Mouse (Mus musculus): ENCODE results near the gene Osbp2. TPM values are rescaled to one million over a fixed set of nuclear protein-coding genes. Genes with fewer than 3 reads are reported as not detected.

Gene Osbp2
- polyA plus RNA-seq, 1 experiment, result not detected

DNA sequence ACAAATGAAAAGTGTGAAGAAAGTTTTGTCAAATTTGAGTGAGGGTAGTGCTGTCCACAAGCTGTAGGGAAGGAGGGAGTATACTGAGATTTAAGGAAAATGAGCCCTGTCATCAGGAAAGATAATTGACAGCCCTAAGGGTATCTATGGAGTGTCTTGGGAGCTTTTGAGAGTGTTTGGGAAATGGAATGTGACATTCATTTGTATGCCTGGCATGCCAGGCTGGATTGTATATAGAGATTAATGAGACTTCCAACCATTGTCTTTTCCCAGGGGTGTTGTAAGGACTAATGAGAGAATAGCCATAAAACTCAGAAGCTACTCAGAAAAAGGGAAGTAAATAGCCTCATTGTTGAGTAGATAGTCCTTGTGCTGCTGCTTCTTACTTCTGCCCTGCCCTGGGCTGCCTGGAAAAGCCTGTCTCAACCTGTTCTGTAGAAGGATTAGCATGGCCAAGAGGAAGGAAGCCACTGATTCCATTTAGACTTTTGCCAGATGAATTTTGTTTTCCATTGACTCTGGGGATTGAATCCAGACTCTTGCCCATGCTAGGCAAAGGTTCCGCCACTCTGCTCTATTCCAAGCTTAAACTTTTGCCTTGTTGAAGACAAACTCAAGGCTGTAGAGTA lies 192.6 kb downstream of the Osbp2 start:
- H3K9me3 ChIP-seq (ENCODE audit: control insufficient read depth, low read length), result no peaks in the 10 kb centered on the region
- H3K27me3 ChIP-seq (ENCODE audit: control insufficient read depth), result no peaks in the 10 kb centered on the region
- no peaks in the 10 kb centered on the region for H3K4me1 ChIP-seq (ENCODE audit: control insufficient read depth)
- no peak overlapping the region for H3K4me3 ChIP-seq (replicated peaks)
- peaks cover 78% of the 10 kb centered on the region for H3K36me3 ChIP-seq (ENCODE audit: control insufficient read depth)
- TF ChIP-seq GATA1 (IDR thresholded peaks at IDR 0.05; ENCODE audit: low read length) (no peak), TAL1 (IDR thresholded peaks at IDR 0.05; ENCODE audit: low read length) (no peak)

DNA sequence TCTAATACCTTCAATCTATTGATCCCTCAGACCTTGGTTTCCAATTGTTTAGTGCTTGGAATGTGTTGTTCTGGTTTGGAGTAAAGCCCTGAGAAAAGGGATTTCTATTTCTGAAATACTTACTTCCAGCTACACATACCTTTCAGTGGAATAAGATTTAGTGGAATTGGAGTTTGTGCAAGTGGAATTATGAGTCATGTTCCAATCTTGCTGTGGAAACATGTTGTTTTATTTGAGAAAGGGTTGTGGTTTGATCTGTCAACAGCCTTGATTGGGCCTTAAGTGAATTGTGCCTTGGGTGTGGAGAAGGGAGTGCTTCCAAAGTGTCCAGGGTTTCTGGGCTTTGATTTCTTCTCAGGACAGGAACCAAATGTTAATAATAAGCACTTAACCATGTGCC lies 193.9 kb downstream of the Osbp2 start:
- H3K4me1 ChIP-seq (ENCODE audit: control insufficient read depth), result no peaks in the 10 kb centered on the region
- no peaks in the 10 kb centered on the region for H3K27me3 ChIP-seq (ENCODE audit: control insufficient read depth)
- H3K36me3 ChIP-seq (ENCODE audit: control insufficient read depth), result peaks cover 70% of the 10 kb centered on the region
- H3K4me3 ChIP-seq (replicated peaks), result no peak overlapping the region
- TF ChIP-seq TAL1 (IDR thresholded peaks at IDR 0.05; ENCODE audit: low read length) (no peak), GATA1 (IDR thresholded peaks at IDR 0.05; ENCODE audit: low read length) (no peak)
- H3K9me3 ChIP-seq (ENCODE audit: control insufficient read depth, low read length), result no peaks in the 10 kb centered on the region

DNA sequence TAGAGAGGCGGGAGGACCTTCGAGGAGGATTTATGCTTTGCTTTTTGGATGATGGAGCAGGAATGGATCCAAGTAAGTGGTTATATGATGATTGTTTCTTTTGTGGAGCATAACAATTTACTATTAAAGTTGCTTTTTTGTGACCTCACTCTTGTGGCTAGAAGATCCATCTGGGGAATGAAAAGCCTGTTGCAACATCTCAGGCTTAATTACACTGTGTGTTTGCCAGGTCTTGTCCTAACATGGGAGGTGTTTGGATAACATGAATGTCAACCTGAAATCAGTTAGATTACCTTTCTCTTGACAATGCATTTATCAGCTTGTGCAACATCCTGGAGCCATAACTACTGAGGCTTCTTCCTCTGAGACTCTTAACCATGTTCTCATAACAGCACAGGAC lies 194.9 kb downstream of the Osbp2 start:
- Histone ChIP-seq H3K9me3 (ENCODE audit: control insufficient read depth, low read length) (no peaks in the 10 kb centered on the region), H3K36me3 (ENCODE audit: control insufficient read depth) (peaks cover 68% of the 10 kb centered on the region), H3K4me1 (ENCODE audit: control insufficient read depth) (no peaks in the 10 kb centered on the region), H3K27me3 (ENCODE audit: control insufficient read depth) (no peaks in the 10 kb centered on the region), H3K4me3 (replicated peaks) (no peak overlapping the region)
- no peak for TF ChIP-seq TAL1 (IDR thresholded peaks at IDR 0.05; ENCODE audit: low read length)
- no peak for TF ChIP-seq GATA1 (IDR thresholded peaks at IDR 0.05; ENCODE audit: low read length)

DNA sequence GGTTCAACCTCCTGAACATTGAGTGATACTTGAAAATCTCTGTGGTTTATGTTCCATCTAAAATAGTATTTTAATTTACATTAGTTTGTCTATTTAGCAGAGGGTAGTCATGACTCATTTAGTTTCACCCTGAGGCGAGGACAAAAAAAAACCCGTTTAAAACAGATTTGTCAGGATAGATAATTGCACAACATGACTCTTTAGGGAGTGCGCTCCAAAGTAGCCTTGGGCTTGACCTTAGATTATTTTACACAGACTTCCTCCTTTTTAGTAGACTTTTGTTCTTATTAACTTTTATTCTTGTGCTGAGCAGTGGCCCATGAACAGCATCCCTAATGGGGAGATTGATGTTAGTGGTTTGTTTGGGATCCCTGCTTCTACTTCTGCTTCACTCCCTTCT lies 196.2 kb downstream of the Osbp2 start:
- H3K36me3 ChIP-seq (ENCODE audit: control insufficient read depth), result peaks cover 64% of the 10 kb centered on the region
- no peak for TF ChIP-seq GATA1 (IDR thresholded peaks at IDR 0.05; ENCODE audit: low read length)
- TF ChIP-seq TAL1 (IDR thresholded peaks at IDR 0.05; ENCODE audit: low read length), result no peak
- H3K4me3 ChIP-seq (replicated peaks), result no peak overlapping the region
- H3K9me3 ChIP-seq (ENCODE audit: control insufficient read depth, low read length), result no peaks in the 10 kb centered on the region
- H3K27me3 ChIP-seq (ENCODE audit: control insufficient read depth), result no peaks in the 10 kb centered on the region
- H3K4me1 ChIP-seq (ENCODE audit: control insufficient read depth), result no peaks in the 10 kb centered on the region

GRCm38 (mm10) chr11:3661964-3662363 lies 201.7 kb downstream of the Osbp2 start:
- Histone ChIP-seq H3K4me1 (ENCODE audit: control insufficient read depth) (no peaks in the 10 kb centered on the region), H3K4me3 (replicated peaks) (no peak overlapping the region), H3K27me3 (ENCODE audit: control insufficient read depth) (no peaks in the 10 kb centered on the region), H3K36me3 (ENCODE audit: control insufficient read depth) (peaks cover 49% of the 10 kb centered on the region), H3K9me3 (ENCODE audit: control insufficient read depth, low read length) (no peaks in the 10 kb centered on the region)
- no peak for TF ChIP-seq TAL1 (IDR thresholded peaks at IDR 0.05; ENCODE audit: low read length)

Other genes starting within 250 kb of the Osbp2 start
- gene Morc2a, start 214.7 kb downstream of the Osbp2 start, polyA plus RNA-seq (2012), result 0.22 TPM in 2 replicates
- gene 4921536K21Rik, start 31.2 kb upstream of the Osbp2 start, polyA plus RNA-seq (2012), result 0.02 TPM in 1 of 2 replicates, not detected in the other
- not detected in 2 replicates for gene Dusp18, start 31.3 kb upstream of the Osbp2 start, polyA plus RNA-seq (2012)
- gene Slc35e4, start 50.8 kb upstream of the Osbp2 start, polyA plus RNA-seq (2012), result 0.04 and 0.14 TPM in 2 replicates
- gene Tcn2, start 68.3 kb upstream of the Osbp2 start, polyA plus RNA-seq (2012), result 0.07 and 0.08 TPM in 2 replicates
- 1.3 and 2.5 TPM in 2 replicates for gene Pes1, start 100.1 kb upstream of the Osbp2 start, polyA plus RNA-seq (2012)
- not detected in 2 replicates for gene 4930556J24Rik, start 112.9 kb upstream of the Osbp2 start, polyA plus RNA-seq (2012)
- not detected in 2 replicates for gene Gal3st1, start 119.7 kb upstream of the Osbp2 start, polyA plus RNA-seq (2012)
- gene Sec14l4, start 167.6 kb upstream of the Osbp2 start, polyA plus RNA-seq (2012), result 0.02 TPM in 1 of 2 replicates, not detected in the other
- gene Sec14l3, start 200.9 kb upstream of the Osbp2 start, polyA plus RNA-seq (2012), result not detected in 2 replicates
- gene Mtfp1, start 231.5 kb upstream of the Osbp2 start, polyA plus RNA-seq (2012), result 1.8 and 2.1 TPM in 2 replicates